Mouse (Mus musculus) megakaryocyte, embryonic 14.5 days (primary cell): ENCODE measurements at regions not wholly inside any gene's neighbourhood (a gene's known extent, or its start where the extent isn't known, plus 50 kb on each side); places are given as distances from the start of the nearest gene placed in this dataset.

Experiments used
- FLI1 ChIP-seq: IDR thresholded peaks from 2 replicates; pipeline ENCODE4 v1.6.1; 2012; ENCODE audit warnings: low read length, inconsistent platforms, mixed read lengths
- GATA1 ChIP-seq: IDR thresholded peaks from 3 replicates; pipeline ENCODE4 v1.6.1; 2012; ENCODE audit warnings: mixed read lengths, low read length, inconsistent platforms, borderline replicate concordance

DNA sequence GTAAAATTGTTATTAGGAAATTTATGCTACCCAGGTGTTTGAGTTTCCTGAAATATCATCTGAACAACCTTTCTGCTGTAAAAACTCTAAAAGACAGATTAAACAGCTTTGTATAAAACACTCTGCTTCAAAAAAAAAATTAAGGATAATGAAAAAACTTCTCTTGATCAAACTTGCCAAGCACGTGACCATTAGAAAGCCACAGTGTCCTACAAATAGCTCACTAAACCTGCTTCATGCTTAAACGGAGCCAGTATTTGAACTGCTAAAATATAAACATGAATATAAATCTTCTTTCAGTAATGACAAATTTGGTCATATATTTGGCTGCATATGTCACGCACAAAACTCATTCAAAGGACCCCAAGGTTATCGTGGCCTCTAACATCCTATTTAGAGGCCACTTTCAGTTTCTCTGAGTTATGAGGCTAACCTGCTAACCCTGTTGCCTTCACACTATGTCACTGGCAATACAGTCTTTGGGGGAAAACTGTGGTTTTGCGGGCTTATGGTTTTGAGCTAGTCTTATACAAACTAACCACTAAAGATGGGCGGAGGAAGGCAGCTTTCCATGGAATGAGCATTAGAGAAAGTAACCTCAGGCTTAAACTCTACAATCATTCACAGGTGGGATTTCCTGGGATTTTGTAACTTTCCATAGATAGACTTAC is 355.8 kb downstream of the Fgf10 start:
- TF ChIP-seq GATA1, result no peak
- no peak for TF ChIP-seq FLI1
